Mouse (Mus musculus) spleen, adult 2 months (tissue): ENCODE data around the gene Uckl1. TPM values are rescaled to one million over a fixed set of nuclear protein-coding genes. Genes with fewer than 3 reads are reported as not detected.
A peak's percentile ranks its signal among the peaks of the same experiment; 100 is the strongest.

Experiments
- DNase-seq, 2 experiments: peaks; one replicate each; pipeline versions ENCODE4 v3.0.0 to v3.0.0-alpha.2; 2012 to 2021; ENCODE audit warnings: low spot score in 2 of 2, low read depth in 1 of 2
- H3K27ac ChIP-seq: fragments of 200-500 bp; 2 replicates; pipeline ENCODE4 v1.5.1; 2012; ENCODE audit warnings: low read length, inconsistent platforms; ENCODE audit not compliant: insufficient read depth
- H3K27me3 ChIP-seq: fragments of 200-500 bp; 2 replicates; pipeline ENCODE4 v1.6.1; 2012; ENCODE audit warnings: mild to moderate bottlenecking, moderate library complexity, low read length, inconsistent platforms; ENCODE audit not compliant: control insufficient read depth, insufficient read depth
- H3K36me3 ChIP-seq: fragments of 200-500 bp; 2 replicates; pipeline ENCODE4 v1.6.1; 2012; ENCODE audit warnings: mild to moderate bottlenecking, low read length, inconsistent platforms; ENCODE audit not compliant: control insufficient read depth, insufficient read depth
- H3K4me1 ChIP-seq: fragments of 200-500 bp; 2 replicates; pipeline ENCODE4 v1.6.1; 2011; ENCODE audit warnings: inconsistent platforms; ENCODE audit not compliant: control insufficient read depth, insufficient read depth, insufficient read length
- H3K4me3 ChIP-seq: fragments of 200-500 bp; 2 replicates; pipeline ENCODE4 v1.5.1; 2011; ENCODE audit warnings: mild to moderate bottlenecking, inconsistent platforms; ENCODE audit not compliant: insufficient read depth, insufficient read length; ENCODE audit errors: extremely low read depth
- CTCF ChIP-seq: fragments of 200-500 bp; IDR thresholded peaks from 2 replicates; pipeline ENCODE4 v1.5.1; 2011; ENCODE audit warnings: mild to moderate bottlenecking, inconsistent platforms; ENCODE audit not compliant: insufficient read depth, insufficient read length, insufficient replicate concordance; ENCODE audit errors: extremely low read depth
- POLR2A ChIP-seq: fragments of 200-500 bp; IDR thresholded peaks from 2 replicates; pipeline ENCODE4 v1.6.1; 2011; ENCODE audit warnings: low read depth, low read length, inconsistent platforms
- WGBS: fragments of 180-500 bp; shearing (Covaris S2); methylation state at CpG from one replicate; pipeline ENCODE4 v1.1.7; 2018; 5-methylcytosine and 5-hydroxymethylcytosine counted together
- polyA plus RNA-seq: library from polyadenylated mRNA; depleted of rRNA; stranded (reverse); fragments of >200 nt; gene quantifications from 2 replicates; pipeline ENCODE4 v1.2.3, GENCODE M21; 2012

Gene Uckl1
- polyA plus RNA-seq, 1 experiment: 170 TPM

DNA sequence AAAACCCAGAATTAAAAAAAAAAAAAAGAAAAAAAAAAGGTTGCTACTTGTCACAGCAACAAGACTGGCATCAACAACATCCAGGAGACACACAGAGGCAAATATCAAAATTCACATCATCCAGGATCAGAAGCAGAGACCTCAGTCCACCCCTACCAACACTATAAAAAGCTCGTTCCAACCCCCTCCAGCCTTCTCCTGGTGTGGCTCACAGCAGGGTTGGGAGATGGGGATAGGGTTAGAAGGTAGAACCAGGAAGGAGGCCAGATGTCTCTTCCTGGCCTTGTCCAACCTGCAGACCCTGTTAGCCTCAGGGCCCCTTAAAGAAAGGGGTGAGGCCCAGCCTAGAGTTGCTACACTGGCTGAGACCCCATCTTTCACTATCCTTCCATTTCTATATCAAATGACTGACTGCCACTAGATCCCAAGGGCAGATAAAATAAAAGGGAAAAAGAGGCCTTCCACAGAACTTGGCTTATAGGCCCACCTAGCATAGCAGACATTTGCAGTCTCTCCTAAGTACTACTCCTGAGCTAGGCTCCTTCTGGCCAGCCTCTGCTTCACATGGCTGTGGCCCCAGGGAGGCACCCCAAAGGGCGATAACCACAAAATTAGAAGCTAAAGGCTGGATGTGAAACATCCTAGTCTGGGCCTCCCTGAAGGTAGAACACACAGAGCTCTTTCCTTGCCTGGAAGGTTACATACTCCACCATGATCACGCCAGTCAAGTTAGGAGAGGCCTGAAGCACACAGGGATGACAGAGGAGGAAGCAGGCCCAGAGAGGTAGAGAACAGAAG, 1.0 kb downstream of the Uckl1 start:
- DNase-seq: no peak
- no peak overlapping the region for H3K4me3 ChIP-seq
- H3K27ac ChIP-seq: no peak overlapping the region
- H3K4me1 ChIP-seq: peaks cover 3% of the 10 kb centered on the region; the same call in 1 of the 2 replicates
- TF ChIP-seq CTCF: no peak
- TF ChIP-seq POLR2A: no peak
- H3K27me3 ChIP-seq: no peaks in the 10 kb centered on the region
- WGBS: 90% methylated on average over 3 of the region's 3 CpGs
- H3K36me3 ChIP-seq: peaks cover 15% of the 10 kb centered on the region

DNA sequence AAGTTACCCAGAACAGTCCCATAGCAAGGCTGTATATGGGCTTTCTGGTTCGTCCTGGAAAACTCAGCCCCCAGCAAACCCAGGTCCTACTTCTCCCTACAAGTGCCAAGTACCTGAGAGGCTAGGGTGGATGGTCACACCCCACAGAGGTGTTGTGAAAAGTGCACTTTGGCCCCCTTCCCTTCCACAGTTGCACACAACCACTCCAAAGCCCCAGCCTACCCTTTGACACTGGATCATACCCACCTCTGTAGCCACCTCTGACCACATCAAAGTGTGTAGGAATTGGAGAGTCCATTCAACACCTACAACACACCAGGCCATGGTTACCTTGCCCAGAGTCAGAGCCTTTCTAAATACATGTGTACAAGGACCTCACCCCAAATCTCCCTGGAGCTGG, 1.8 kb downstream of the Uckl1 start:
- DNase-seq: no peak
- peaks cover 3% of the 10 kb centered on the region; the same call in 1 of the 2 replicates for H3K4me1 ChIP-seq
- H3K36me3 ChIP-seq: peaks cover 15% of the 10 kb centered on the region
- TF ChIP-seq POLR2A: no peak
- no peak for TF ChIP-seq CTCF
- WGBS: 91% methylated on average over 1 of the region's 1 CpGs
- no peak overlapping the region for H3K27ac ChIP-seq
- H3K27me3 ChIP-seq: no peaks in the 10 kb centered on the region
- no peak overlapping the region for H3K4me3 ChIP-seq

DNA sequence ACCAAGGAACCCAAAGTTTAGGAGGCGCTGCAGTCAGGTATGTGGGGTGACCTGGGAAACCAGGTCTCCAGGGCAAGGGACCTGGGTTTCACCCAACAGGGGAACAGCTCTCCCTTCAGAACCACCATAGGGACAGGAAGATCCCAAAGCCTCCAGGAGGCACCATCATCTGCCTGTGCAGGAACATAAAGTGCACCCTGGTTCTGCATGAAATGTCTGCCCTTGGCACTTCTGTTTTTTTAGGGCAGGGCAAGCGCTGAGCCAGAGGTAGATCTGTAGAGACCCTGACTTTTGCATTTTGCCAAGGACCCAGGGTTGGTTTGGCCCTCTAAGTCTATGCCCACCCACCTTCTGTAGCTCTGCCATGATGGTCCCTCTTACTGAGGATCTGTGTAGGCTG, 2.3 kb downstream of the Uckl1 start:
- no peaks in the 10 kb centered on the region for H3K27me3 ChIP-seq
- WGBS: 78% methylated on average over 2 of the region's 2 CpGs
- H3K4me3 ChIP-seq: no peak overlapping the region
- peaks cover 11% of the 10 kb centered on the region for H3K36me3 ChIP-seq
- TF ChIP-seq POLR2A: no peak
- TF ChIP-seq CTCF: no peak
- H3K27ac ChIP-seq: no peak overlapping the region
- peaks cover 3% of the 10 kb centered on the region; the same call in 1 of the 2 replicates for H3K4me1 ChIP-seq
- no peak for DNase-seq

GRCm38 (mm10) chr2:181581402-181582120, 3.1 kb downstream of the Uckl1 start:
- H3K27ac ChIP-seq: peak overlapping the region; percentile 86
- peak overlapping the region; percentile 78 for H3K4me3 ChIP-seq
- H3K4me1 ChIP-seq: peaks cover 3% of the 10 kb centered on the region; the same call in 1 of the 2 replicates
- DNase-seq: peak in 1 of 2 experiments; percentile 84
- H3K27me3 ChIP-seq: no peaks in the 10 kb centered on the region
- H3K36me3 ChIP-seq: peaks cover 10% of the 10 kb centered on the region
- TF ChIP-seq CTCF: no peak
- TF ChIP-seq POLR2A: peak; percentile 51
- under 1% methylated on average over 49 of the region's 49 CpGs for WGBS

GRCm38 (mm10) chr2:181581016-181581401, 3.7 kb downstream of the Uckl1 start:
- peak; percentile 89; the same call in 1 of the 2 replicates for TF ChIP-seq CTCF
- TF ChIP-seq POLR2A: peak; percentile 54; the same call in 1 of the 2 replicates
- Histone ChIP-seq H3K4me3 (peak overlapping the region; percentile 78), H3K27ac (peak overlapping the region; percentile 86), H3K27me3 (no peaks in the 10 kb centered on the region), H3K36me3 (peaks cover 5% of the 10 kb centered on the region), H3K4me1 (peaks cover 3% of the 10 kb centered on the region; the same call in 1 of the 2 replicates)
- peak; percentile 79 to 85 for DNase-seq
- under 1% methylated on average over 11 of the region's 11 CpGs for WGBS

DNA sequence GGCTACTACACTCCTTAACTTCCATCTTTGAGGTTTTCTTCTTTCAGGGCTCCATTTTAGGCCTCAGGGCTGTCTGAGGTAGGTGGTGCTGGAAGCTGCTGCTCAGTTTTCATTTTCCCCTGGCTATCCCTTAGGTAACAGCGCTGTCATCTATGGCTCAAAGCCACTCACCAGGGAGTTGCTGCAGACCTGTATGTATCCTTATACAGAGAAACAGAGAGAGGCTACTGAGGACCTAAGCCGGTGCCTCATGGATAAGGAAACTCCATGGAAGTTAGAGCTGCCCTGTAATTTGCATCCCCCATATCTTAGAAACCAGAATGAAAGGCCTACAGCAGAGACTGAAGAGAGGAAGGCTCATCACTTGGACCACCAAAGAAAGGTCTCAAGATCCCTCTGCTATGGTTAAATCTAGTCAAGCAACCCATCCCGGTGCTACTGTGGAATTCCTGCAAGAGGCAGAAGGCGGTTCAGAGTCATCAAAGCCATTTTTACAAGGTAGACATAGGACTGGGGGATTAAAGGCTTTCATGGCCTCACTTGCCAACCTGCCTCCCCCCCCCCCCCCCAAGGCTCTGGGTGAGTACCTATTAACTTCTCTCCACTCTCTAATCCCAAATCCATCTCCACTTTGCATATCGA, 4.4 kb downstream of the Uckl1 start:
- DNase-seq: no peak
- H3K36me3 ChIP-seq: peaks cover 2% of the 10 kb centered on the region; the same call in 1 of the 2 replicates

More for the DNA sequence above, 4.4 kb downstream of the Uckl1 start:
- Histone ChIP-seq H3K27me3 (no peaks in the 10 kb centered on the region), H3K4me3 (peak overlapping the region; percentile 78), H3K4me1 (peaks cover 3% of the 10 kb centered on the region; the same call in 1 of the 2 replicates), H3K27ac (peak overlapping the region; percentile 64; the same call in 1 of the 2 replicates)
- WGBS: 82% methylated on average over 5 of the region's 5 CpGs
- TF ChIP-seq CTCF: no peak
- no peak for TF ChIP-seq POLR2A
